Mouse (Mus musculus) frontal cortex, postnatal 36 days (tissue): ENCODE measurements around the gene Marc2.

ENCODE experiments used
- DNase-seq, 2 experiments: peaks; one replicate each; pipeline ENCODE4 v3.0.0; 2022; ENCODE audit warnings: low spot score in 2 of 2

Gene Marc2

GRCm38 (mm10) chr1:184808418-184809012, 37.7 kb downstream of the Marc2 start:
- DNase-seq = no peak

GRCm38 (mm10) chr1:184807627-184808417, 38.4 kb downstream of the Marc2 start:
- no peak for DNase-seq

GRCm38 (mm10) chr1:184807123-184807522, 39.1 kb downstream of the Marc2 start:
- no peak for DNase-seq

GRCm38 (mm10) chr1:184805749-184806148, 40.5 kb downstream of the Marc2 start:
- no peak for DNase-seq

- DNase-seq = no peak
Measured at GRCm38 (mm10) chr1:184793163-184793876, 52.9 kb downstream of the Marc2 start.

GRCm38 (mm10) chr1:184791109-184791508, 55.1 kb downstream of the Marc2 start:
- DNase-seq = peak in 1 of 2 experiments; percentile 46

- no peak for DNase-seq
Measured at GRCm38 (mm10) chr1:184786376-184787151, 59.7 kb downstream of the Marc2 start.

- DNase-seq = no peak
Measured at GRCm38 (mm10) chr1:184783641-184784040, 62.6 kb downstream of the Marc2 start.

- DNase-seq = no peak
Measured at GRCm38 (mm10) chr1:184782161-184782513, 64.1 kb downstream of the Marc2 start.

GRCm38 (mm10) chr1:184781286-184782160, 64.7 kb downstream of the Marc2 start:
- DNase-seq = no peak

- DNase-seq = no peak
Measured at GRCm38 (mm10) chr1:184778157-184778556, 68.1 kb downstream of the Marc2 start.

- no peak for DNase-seq
Measured at GRCm38 (mm10) chr1:184777061-184777795, 69.0 kb downstream of the Marc2 start.

- DNase-seq = no peak
Measured at GRCm38 (mm10) chr1:184775289-184775688, 71.0 kb downstream of the Marc2 start.

- DNase-seq = no peak
Measured at GRCm38 (mm10) chr1:184771891-184772249, 74.4 kb downstream of the Marc2 start.

- DNase-seq = peak; percentile 57 to 64
Measured at GRCm38 (mm10) chr1:184771202-184771890, 74.9 kb downstream of the Marc2 start.

GRCm38 (mm10) chr1:184763866-184764265, 82.4 kb downstream of the Marc2 start:
- no peak for DNase-seq
